Mouse (Mus musculus): ENCODE data around the gene Diras2. TPM values are rescaled to one million over a fixed set of nuclear protein-coding genes. Genes with fewer than 3 reads are reported as not detected.

Gene Diras2
- total RNA-seq, 2 experiments from 2014 or later, result 0.28 TPM; not detected in 1

DNA sequence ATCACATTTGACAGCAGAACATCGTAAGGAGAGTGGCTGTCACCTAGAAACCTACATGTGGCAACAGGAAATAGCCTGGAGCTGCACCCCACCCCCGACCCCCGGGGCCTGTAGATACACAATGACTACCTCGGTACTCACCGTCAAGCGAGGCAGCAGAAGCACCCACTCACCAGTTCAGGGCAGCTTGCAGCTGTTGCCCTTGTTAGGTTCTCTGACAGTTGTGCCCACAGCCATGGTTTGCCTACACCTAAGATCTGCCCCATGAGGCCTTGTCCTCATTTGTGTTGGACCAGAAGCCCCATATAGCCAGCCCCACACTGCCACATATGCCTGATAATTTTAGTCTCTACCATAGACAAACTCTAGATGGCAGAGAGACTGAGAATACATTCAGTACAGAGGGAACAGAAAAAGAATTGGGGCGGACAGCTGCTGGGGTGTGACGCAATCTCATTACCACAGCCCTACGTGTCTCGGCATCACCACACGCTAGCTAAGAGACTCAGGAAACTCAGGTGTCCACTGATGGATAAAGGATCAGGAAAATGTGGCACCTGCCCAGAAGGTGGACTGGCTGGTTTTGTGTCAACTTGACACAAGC is 54.0 kb downstream of the Diras2 start:
- intact Hi-C loops (cut with DNase I), result no loop called here
- no peak for DNase-seq

DNA sequence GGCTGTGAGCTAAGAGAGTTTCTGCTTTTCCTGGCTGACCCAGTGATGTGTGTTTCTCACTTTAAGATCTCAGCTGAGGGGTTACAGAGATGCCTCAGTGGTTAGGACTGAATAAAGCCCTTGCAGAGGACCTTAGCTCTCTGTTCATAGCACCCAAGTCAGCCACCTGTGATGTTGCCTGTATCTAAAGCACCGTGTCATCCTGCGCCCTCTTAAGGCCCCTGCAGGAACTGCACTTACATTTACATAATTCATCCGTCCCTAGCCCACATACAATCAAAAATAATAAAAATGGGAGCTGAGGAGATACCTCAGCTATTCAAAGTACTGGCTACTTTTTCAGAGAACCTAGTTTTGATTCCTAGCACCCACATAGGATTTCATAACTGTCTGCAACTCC is 54.9 kb downstream of the Diras2 start:
- DNase-seq, result no peak
- intact Hi-C loops (cut with DNase I), result no loop called here

DNA sequence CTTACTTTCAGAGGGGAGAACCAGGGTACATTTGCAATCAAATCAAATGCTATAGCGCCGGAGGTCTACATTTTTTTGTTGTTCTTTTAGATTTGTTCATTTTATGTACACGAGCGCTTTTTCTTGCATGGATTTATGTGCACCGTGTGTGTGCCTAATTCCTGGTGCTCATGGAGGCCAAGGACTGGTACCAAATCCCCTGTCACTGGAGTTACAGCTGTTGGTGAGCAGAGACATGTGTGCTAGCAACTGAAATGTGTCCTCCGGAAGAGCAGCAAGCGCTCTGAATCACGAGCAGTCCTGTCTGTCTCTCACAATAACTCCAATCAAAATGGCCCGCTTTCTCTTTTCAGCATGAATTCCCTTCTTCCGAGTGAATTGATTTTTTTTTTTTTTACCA is 55.8 kb downstream of the Diras2 start:
- no peak for DNase-seq
- intact Hi-C loops (cut with DNase I), result no loop called here

DNA sequence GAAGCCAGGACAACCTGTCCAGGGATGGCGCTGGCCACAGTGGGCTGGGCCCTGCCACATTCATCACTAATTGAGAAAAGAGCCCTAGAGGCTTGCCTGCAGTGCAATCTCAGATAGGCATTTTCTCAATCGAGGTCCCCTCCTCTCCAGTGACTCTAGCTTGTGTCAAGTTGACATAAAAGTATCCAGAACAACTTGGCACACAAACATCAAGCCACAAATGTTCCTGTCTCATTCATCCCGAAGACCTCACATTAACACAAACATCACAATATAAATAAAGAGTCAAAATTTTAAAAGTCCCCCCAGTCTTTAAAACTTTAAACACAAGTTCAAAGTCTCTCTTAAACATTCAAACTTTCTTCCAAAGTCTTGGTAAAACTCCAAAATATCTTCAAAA is 56.3 kb downstream of the Diras2 start:
- intact Hi-C loops (cut with DNase I), result no loop called here

DNA sequence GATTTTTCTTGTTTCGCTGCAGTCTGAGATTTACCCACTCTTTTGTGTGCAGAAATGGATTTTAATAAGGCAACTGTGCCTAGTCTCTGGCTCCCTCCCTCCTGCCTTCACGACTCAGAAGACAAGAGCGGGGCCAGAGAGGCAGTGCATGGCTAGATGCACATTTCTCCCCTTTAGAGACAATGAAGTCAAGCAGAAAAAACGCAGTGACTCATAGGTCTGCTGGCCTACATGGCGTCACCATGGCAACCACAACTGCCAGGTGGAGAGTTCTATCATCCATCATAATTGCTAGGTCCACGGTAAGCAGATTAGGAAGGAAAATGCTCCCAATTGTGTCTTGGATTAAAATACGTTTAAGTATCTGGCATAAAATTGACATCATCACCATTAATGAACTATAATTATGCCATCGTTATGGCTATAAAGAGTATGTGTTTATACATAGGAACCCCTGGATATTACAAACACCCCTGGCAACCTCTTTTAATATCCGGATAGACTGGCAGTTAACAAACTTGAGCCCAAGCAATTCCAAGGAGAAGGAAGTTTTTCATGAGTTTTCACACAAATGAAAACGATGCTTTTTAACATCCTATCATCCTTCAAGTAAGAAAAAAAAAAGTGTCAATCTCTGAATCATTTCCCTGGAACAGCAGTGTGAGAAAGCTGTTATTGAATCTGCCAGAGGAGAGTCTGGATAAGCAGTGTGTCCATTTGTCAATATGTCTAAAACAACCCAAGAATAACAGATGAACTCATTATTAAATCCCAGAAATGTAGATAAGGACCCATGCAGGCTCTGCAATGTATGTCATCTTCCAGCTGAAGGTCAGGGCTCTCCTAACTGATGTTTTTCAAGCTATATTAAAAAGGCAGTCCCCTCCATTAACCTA is 61.0 kb downstream of the Diras2 start:
- peak in 1 of 2 experiments; percentile 10 for DNase-seq
- intact Hi-C loops (cut with DNase I), result no loop called here

More for the DNA sequence above, 56.3 kb downstream of the Diras2 start:
- no peak for DNase-seq

DNA sequence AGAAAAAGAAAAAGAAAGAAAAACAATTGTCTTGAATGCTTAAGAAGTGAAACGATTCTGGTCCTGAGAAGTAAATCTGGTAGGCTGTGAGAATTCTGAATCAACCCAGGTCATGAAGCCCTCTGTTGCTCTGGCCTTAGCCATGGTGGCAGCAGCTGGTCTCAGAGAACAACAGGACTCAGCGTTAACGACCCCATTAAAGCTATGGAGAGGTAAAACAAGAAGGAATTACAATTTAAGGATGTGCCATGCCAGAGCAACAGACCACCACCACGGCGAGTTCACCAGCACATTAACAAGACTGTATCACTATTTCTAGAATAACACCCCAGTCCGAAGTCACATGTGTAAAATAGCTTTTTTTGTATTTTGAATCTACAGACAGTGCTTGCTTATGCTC is 65.9 kb downstream of the Diras2 start:
- intact Hi-C loops (cut with DNase I), result no loop called here
- DNase-seq, result no peak

DNA sequence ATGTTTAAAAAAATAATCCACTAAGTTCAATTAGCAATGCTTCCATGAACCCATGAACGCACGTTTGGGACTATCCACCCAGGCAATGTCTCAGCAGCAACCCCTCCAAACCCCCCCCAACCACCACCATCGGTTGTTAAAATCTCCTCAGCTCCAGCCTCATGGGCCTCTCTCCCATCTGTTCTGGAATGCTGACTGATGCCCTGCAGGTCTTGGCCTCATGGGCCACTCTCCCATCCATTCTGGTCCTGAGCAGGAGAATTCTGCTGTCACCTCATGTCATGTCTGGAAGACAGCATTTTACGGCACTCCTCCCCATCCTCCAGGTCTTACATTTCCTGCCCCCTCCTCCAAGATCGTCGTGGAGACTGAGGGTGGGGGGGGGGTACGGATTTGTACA is 71.1 kb downstream of the Diras2 start:
- intact Hi-C loops (cut with DNase I), result no loop called here
- DNase-seq, result no peak

DNA sequence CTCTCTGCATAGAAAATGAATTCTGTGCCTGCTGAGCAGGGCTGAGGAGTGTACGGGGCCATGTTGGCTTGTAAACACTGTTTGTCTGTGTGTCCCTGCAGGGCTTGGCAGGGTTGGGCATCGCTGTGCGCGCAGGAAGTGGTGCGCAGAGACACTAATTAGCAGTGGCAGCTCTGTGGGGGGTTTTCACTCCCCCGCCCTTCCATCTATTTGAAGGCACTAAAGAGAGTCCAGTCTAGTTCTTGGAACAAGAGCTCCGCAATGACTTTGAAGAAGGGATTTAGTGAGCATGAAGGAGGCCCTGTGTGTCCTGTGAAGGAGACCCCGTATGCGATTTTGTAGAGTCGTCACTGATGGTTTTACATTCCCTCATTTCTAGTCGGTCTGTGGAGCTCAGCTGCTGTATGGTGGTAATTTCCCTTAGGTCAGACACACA is 73.2 kb downstream of the Diras2 start:
- intact Hi-C loops (cut with DNase I), result no loop called here
- DNase-seq, result no peak

DNA sequence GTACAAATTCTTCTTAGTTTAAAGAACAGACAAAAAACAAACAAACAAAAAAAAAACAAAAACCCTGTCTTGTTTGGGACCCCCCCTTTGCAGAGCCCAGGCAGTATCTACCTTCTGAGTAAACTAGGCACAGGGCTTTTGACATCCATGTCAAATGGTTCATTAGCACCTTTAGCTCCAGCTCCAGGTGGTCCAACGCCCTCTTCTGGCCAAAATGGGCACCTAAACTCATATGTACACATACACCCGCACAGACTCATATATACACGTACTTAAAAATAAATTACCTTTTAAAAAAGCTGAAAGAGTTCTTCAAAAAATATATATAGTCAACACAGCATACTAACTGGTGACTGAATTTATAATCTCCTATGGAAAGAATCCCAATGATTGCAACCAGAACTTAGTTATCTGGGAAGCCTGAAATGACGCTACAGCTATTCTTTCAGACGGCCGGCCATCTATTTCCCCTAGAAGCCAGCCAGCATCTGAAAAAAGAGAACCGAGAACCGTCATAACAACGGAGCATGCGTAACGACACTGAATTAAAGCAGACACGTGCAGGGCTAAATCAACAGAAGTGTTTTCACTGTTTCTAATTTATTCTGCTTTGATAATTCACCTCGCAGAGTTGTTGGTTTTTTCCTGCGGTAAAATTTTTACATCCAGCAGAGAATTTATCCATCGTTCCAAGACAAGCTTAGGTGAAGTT is 73.7 kb downstream of the Diras2 start:
- intact Hi-C loops (cut with DNase I), result no loop called here
- no peak for DNase-seq

DNA sequence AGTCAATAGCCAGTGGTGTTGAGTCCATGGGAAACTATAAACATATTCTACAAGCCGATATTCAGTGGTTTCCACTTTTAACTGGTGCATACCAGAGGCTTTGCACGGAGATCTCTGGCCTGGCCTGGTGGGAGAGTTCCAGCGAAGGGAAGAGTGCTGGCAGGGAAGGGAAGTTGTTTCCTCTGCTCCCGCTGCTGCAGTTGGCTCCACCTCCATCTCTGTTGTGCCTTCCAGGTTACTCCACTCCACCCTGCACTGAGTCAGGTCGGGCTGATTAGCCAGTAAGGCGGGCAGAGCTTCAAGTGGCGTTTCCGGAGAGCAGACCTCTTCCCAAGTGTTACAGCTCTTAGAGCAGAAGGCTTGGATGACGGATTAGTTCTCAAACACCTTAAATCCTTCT is 75.8 kb downstream of the Diras2 start:
- peak; percentile 16 to 35 for DNase-seq
- intact Hi-C loops (cut with DNase I), result no loop called here

DNA sequence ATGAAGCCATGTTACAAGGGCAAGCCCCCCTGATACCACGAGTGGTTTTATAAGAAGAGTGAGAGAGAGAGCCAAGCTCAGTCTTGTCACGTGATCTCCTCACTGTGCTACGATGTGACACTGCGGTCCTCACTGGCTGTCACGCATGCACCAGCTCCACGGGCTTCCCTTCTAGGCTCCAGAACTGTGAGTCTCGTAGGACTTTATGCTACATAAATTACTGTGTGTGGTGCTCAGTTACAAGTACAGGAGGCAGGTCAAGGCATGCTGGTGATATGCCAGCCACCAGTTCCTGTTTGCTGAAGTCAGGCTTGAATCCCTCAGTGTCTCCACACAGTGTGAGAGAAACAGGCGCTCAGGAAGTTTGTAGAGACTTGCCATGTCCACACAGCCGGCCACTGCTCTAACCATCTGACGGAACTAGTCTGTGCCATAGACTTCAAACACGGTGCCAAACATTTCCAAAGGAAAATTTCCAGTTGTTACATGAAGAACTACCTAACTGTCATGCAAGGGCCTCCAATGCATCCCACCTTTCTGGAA is 76.3 kb downstream of the Diras2 start:
- DNase-seq, result no peak
- intact Hi-C loops (cut with DNase I), result no loop called here

Other genes starting within 250 kb of the Diras2 start
- gene Syk, start 51.9 kb upstream of the Diras2 start, total RNA-seq (2021), result 10 to 100 TPM; 18.9 to 19.5 TPM